Mouse (Mus musculus) right cerebral cortex, adult 18-20 months (tissue): Measurements from ENCODE around the gene Parvb.

Source experiments
- DNase-seq: peaks from one replicate; pipeline ENCODE4 v3.0.0; 2022; ENCODE audit warnings: mixed read lengths

Gene Parvb

DNA sequence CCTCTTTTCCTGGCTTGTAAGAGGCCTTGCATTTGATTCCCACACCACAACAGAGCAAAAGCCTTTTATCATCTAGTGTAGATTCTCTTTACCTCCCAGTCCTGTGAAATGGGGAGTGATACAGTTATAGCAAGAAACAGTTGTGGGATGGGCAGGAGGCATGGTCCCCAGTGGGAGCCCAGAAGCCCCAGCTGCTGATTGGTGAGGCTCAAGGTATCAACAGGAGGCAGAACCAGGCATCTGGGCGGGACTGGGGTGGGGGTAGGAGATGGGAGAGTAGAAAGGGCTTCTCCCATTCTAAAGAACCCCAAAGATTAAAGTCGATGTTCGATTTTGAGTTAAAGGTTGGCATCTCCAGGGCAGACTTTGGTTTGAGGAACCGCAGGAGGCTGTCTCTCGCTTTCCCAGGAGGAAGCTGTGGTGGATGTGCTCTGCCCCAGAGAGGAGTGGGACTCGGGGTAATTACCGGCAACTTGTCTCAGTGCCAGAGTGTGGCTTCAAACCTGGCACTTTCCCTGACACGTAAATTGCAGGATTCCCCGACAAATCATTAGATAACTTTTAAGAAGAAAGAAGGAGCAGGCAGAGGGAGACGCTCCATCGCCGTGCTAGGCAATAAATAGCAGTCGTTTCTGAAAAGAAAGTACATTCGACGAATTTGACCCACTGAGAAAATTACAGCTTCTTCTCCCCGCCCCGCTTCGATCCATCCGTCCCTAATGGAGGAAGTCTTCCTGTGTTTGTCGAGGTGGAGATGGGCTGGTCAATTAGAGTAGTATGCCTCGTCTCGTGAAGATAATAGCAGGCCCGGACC, 13.7 kb upstream of the Parvb start:
- DNase-seq = no peak

DNA sequence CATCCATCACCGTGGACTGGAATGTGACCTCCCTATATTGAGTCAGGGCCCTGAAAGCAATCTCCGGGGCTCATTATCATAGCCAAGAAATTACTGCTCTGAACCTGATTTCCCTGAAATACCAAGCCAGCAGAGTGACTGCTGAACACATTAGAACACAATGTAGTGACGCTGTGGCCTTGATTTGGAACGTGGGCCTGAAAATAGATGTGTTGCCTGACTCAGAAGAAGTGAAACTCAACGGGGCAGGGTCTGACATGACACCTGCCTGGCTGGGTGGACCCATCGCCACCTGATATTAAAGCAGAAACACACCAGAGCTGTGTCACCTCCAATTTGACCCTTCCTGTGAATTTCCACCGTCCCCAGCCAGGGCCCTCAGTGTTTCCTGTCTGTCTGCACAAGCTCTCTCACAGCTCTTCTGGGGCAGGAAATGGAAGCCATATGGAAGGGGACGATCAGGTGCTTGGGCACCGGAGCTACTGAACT, 13.0 kb upstream of the Parvb start:
- no peak for DNase-seq

DNA sequence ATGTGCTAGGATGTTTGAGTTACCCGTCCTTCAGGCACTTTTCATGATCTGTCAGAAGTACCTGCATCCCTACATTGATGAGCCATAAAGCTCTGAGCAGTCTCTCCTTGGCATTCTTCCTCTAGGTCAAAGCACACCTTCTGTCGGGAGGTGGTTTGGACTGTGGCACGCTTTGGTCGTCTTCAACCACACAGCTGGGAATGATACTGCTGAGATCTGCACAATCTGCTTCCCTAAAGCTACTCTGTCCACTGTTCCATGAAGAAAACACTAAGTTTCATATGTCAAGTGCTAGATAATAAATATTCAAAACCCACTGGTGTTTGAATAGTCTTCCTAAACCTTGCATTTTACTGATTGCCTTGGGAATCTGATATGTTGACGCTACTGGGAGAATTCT, 10.3 kb upstream of the Parvb start:
- no peak for DNase-seq

DNA sequence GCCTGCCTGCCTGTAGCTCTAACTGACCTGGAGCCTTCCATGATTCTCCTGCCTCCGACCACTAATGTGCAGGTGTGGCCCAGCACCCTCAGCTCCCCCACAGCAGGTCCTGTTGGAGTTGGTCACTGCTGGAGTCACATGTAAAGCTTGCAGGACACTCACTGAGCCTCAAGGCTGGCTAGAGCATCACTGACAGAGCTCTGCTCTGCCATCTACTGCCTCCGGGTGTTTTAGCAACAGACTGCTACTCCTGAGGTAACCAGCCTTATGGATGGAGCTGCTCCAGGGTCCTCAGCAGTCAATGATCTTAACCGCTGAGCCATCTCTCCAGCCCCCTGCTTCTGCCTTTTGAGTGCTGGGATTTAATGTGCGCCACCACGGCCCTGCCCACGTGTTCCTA, 8.4 kb upstream of the Parvb start:
- DNase-seq = peak; percentile 31

DNA sequence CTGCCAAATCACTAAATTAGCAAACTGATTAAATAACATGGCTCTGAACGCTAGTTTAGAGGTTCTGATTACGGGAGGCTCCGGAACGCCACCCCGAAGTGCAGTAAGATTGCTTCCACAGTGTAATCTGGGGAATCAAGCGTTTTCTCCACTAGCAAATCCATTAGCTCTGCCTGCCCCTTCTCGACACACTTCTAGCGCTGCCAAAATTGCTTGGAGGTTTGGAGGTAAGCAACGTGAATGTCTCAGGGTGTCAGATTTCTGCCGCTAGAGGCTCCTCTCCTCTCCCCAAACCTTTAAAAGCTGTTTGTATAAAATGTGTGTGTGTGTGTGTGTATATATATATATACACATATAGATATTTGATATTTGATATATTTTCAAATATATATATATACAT, 7.1 kb upstream of the Parvb start:
- DNase-seq = no peak

DNA sequence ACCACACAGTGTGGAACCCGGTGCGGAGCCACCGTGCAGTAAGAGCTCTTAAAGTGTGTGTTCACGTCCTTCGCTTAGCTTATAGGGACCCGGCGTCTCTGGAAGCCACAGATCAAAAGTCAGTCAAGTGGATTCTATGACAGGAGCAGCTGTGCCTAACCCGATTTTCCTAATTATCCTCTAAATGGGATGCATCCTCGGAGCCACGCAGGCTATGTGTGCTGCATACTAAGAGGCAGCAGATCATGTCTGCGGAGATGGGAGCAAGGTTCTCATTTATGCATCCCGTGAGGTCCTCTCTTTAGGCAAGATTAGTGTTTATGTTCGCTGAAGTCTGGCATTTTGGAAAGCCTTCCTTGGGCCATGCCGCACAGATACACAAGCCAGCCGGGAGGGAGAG, 4.9 kb upstream of the Parvb start:
- no peak for DNase-seq

DNA sequence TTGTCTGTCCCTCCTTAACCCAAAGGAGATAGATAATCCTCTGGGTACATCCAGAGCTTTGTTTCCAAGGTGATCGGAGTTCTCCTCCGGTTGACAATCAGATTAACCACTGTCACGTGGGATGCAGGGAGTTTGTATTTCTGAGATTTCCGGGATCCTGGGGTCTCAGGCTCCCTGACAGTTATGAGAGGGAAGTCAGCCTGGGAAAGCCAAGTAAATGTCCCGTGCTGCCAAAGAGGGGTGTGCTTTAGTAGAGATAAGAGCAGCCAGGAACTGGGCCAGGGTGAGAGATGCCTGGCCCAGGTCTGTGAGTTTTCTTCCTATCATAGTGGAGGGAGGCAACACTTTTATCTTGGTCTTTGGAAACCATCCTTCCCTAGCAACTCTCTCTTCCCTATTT, 1.2 kb upstream of the Parvb start:
- no peak for DNase-seq

DNA sequence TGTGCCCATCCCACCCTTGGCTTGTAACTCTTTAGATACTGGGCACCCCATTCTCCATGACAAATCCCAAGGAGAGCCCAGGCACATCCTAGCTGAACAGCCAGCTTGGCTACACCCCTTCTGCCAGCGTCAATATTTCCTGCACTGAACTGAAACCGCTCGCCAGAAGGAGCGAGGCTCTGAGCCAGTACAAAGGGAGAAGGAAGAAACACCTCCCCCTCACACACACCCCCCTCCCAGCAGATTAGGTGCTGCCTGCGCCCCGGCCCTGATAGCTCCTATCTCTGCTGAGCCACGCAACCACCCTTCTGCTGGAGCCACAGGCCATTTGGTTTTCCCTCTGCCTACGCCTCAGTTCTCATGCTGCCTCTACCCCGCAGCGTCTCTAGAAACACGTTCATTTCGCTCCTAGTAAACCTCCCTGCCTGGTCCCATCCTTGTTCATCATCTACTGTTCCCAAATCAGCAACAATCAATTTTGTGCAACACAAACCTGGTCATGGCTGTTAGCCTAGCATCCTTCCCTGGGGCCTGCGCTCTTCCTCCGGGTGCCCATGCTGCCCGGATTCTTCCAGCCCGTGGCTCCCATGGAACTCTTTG, 630 bp upstream of the Parvb start:
- DNase-seq = peak; percentile 81

DNA sequence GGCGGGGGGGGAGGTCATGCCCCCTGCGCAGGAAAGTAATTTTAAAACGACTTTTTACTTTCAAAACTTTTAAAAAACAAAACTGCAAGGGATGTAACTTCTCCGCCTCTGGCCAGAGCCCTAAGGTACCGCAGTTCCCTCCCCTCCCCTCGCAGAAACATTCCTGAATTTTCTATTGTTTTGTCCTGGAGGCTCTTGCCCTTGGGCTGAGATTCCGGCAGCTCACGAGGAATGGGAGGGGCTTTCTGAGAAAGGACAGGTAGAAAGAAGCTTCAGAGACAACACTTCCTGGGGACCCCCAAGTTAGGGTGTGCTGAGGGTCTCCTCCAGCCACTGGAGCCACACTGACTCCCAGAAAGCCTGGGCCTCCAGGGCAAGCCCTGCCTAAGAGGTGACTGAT, 766 bp downstream of the Parvb start:
- DNase-seq = no peak

DNA sequence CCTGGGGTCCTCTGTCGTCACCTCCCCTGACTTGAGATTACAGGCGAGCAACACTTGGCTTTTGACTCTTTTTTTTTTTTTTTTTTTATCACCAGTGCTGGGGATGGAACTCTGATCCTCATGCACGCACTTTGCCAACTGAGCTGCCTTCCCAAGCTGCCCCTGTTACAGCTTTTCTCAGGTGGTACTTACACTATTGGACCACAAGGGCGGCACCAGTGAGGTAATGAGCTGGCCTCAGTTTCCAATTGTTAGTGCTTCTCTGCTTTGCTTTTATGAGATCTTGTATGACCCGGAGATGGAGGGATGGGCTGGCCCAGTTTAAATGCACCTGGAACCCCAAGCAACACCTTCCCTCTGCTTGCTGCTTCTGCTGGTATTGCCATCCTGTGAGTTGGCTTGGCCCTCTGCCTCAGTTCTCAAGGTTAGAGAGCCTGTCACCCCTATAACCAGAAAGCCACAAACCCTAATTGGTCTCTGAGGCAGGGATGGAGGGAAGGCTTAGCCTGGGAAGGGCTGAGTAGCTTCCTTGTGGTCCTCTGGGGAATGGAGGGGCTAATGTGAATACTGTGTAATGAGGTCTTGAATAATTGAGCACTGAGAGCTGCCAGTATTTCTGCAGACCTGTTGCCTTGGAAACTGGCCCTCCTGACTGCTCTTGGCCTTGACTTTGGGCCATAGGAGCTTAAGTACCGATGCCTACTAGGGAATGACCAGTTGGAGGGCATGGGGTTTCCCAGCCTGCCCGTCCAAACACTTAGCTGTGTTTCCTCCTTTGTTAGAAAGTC, 3.1 kb downstream of the Parvb start:
- no peak for DNase-seq

DNA sequence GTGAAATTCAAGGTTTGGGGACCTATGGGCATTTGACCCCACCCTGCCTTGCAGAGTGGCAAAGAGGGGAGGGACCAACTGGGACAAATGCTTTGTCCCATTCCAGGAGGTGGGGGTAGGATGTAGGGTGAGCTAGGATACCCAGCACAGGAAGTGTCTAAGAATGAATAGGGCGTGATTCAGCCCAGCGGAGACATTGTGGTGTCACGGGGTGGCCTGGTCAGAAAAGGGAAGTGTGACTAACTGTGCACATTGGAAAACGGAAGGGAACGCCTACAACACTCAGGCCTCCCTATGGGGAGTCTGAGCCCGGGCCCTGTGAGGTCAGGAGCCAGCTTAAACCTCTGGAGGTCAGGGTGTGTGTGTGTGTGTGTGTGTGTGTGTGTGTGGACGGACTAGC, 3.8 kb downstream of the Parvb start:
- no peak for DNase-seq

DNA sequence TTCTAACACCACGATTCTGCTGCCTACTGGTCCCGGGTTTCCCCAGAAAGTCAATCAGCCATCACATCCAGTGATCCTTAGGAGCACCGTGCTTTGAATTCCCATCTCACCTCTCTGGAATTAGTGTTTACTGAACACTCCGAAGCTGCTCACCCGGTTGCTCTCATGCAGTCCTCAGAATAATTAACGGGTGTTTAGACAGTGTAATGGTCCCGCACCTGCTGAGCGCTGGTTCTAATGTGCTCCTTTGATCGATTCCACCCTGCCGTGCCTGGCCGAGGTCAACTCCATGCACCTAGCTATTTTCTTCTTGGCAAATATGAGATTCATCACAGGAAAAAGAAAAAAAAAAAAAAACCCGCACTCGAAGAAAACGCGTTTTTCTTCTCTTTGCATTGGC, 6.7 kb downstream of the Parvb start:
- no peak for DNase-seq

DNA sequence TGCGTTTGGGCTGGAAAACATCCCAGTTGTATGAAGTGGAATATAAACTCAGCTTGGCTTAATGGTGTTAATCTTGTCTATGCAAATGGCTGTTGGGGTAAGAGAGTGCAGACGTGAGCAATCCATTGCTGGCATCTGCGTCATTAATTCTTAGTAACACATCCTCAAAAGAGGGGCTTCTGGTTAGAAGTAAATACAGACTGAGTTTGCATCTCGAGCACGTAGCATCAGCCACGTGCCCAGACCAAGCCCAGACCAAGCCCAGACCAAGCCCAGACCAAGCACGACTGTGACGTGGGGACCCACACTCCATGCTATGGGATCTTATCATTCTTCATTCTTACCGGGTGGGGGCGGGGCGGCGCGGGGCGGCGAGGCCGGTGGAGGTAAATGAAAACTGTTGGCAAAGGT, 7.2 kb downstream of the Parvb start:
- DNase-seq = no peak

DNA sequence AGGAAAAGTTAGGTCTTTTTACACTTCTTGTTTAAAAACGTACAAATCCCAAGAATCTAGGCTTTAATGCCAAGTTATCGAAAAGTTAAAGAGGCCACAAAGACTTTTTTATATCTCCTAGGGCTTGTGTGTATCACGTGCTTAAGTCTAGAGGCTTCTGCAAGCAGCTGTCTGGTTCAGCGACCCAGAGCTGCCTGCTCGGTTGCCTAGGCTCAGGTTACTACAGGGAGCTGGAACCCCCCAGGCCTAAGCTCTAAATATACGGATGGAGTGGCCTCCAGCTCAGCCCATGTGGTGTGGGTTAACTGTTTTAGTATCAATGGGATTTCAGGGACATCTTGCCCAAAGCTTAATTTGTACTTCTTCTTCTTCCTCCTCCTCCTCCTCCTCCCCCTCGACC, 9.7 kb downstream of the Parvb start:
- DNase-seq = no peak

DNA sequence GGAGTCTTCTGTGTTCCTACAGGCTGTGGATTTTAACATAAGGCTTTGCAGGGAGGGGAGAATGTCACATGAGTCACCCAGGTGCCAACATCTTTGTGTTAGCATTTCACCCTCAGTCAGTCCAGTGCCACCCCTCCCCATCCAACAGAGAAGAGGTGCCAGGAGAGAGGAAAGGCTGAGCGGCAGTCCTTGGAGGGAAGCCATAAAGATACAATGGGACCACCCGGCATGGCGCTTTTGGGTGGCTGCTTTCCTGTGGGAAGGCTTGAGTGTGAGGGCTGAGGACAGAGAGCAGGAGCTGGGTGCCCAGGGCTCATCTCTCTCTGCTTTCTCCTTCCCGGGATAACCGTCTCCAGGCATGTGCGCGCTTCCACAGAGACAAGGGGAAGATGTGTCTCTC, 13.3 kb downstream of the Parvb start:
- no peak for DNase-seq

DNA sequence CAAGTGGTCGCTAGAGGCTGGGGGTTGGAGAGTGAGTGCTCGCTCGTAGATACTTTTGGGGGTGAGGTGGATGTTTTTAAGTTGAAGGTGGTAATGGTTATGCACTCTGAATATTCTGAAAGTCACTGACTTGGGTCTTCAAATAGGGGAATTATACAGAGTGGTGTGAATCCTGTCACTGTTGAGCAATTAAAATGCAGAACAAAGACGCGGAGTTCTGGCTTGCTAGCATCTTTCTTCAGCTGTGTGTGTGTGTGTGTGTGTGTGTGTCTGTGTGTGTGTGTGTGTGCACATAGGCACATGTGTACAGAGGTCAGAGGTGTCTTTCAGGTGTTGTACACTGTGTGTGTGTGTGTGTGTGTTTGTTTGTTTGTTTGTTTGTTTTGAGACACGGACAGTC, 14.4 kb downstream of the Parvb start:
- no peak for DNase-seq

DNA sequence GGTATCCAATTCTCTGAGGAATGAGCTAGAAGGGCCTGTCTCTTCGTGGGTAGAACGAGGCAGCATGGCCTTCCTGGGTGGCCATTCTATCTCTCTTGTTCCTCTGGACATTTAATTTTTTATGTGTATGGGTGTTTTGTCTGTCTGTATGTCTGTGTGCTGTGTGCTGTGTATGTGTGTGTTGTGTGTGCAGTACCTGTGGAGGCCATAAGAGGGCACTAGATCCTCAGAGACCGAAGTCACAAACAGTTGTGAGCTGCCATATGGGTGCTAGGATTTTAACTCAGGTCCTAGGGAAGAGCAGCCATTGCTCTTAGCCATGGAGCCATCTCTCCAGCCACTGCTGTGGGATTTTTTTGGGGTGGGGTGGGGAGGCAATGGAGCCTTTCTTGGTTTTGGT, 15.5 kb downstream of the Parvb start:
- DNase-seq = no peak

DNA sequence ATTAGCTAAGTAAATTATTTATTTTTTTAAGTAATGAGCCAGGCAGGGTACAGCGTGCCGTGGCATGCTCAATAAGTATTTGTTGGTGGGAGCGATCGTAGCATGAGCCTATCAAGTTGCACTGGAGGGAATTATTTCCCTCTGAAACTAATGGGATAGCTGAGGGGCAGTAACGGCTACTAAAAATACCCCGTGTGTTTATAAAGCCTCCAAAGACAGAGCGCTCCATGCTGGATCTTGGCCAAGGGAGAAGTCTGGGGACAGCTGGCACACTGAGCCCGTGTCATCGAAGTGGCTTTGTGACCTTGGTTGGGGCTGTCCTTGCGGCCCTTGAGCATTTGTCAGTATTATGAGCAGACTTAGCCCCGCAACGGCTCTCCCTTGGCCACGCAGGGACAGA, 19.4 kb downstream of the Parvb start:
- no peak for DNase-seq

DNA sequence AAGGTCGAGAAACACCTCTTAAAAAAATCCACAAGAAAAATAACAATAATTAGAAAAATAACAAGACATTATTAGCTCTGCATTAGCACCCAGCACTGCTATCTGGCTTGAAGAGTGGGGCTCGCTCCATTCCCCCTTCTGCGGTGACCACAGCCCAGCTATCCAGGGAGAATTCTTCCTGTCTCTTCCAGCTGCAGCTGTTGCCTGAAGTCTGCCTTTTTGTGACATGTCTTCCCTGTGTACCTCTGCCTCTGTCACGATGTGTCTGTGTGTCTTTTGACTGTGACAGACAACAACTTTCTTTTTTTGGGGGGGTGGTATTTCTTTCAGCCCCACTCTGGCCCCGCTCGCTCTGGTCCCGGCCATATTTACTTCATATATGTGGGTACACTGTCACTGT, 20.8 kb downstream of the Parvb start:
- no peak for DNase-seq

DNA sequence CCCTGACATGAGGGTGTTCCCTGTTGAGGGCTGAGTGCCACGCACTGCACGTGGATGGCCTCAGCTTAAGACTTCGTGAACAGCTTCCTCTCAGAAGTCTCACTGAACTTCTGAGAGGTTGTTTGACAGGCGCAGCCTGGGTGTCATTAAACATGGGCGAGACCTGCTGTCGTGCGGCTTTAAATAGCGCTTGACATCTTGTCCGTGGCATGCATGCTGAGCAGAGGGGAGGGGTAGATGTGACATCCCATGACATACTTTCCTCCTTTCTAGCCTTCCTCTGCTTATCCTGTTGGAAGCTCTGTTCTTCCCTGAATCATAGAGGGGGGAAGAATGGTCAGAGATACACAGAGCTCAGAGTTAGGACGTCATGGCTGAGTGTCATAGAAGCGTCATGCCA, 21.9 kb downstream of the Parvb start:
- DNase-seq = no peak

DNA sequence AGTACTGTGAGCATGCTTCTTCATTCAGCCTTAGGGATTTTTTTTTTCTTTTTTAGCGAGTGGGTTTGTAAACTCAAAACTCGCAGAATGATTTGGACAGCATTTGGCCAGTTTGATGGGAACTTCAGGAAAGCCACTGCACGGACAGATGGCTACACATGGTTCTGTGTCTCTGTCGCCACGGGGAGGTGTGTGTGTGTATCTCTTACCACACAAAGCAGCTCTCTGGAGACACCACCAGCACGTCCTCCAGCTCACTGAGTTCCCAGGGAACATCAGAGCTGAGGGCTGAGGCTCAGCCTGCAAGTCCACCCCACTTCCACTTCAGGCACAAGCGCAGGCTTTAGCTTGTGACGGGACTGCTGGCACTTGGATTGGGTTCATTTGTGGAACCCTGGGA, 22.5 kb downstream of the Parvb start:
- DNase-seq = no peak

DNA sequence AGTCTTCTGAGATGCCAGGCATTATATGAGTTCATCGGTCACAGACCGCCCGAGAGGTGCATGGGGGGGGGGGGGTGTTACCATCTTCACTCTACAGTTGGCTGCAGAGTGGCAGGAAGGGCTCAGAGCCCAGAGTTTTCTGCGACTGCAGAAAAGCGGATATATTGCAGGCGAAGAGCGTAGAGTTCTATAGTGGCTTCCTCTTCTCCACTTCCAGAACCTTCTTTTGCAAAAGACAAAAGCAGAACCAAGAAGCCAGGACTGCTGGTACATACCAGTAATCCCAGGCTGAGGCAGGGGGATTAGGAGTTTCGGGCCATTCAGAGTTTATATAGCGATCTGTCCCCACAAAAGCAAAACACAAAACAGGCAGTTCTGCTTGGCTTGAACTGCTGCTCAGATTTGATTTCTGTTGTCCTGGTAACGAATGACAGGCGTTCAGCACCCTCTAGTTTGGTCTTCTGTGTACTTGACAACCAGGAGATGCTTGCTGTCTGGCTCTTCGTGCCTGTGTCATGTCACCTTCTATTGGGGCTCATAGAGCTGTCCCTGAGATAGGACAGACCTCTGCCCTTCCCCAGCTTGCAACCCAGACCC, 24.5 kb downstream of the Parvb start:
- no peak for DNase-seq

DNA sequence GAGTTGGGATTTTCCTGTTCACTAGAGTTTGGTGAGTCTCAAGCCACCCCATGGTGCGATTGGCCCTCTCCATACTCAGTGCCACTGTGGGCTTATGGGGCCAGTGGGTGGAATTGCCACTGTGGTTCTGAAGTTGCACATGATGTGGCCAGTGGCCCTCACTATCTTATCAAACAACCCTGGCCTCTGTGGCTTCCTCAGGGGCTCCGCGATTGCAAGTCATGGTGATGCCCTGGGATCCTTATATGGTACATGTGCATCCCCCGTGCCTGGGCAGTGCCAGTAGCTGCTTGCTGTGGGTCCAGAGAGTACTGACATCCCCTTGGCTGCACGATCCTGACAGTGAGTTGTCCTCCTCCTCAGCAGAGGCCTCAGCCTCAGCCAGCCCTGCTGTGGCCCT, 25.0 kb downstream of the Parvb start:
- DNase-seq = no peak
